Mouse (Mus musculus) stomach, postnatal 0 days (tissue): Measurements from ENCODE around the gene Acsl3. TPM values are rescaled to one million over a fixed set of nuclear protein-coding genes. Genes with fewer than 3 reads are reported as not detected.

Experiments
- ATAC-seq: fragments of 200-750 bp; cut with Nextera tagmentation; 2 replicates; pipeline ENCODE4 v1.8.0; 2017; ENCODE audit not compliant: low FRiP score, low TSS enrichment
- DNase-seq: peaks from one replicate; pipeline ENCODE4 v3.0.0-alpha.2; 2016; ENCODE audit warnings: low spot score
- H3K27ac ChIP-seq: fragments of 300-500 bp; sonication (generic); replicated peaks from 2 replicates; pipeline ENCODE4 v1.5.1; 2014; ENCODE audit warnings: mild to moderate bottlenecking, control low read depth
- H3K27me3 ChIP-seq: fragments of 300-500 bp; sonication (generic); 2 replicates; pipeline ENCODE4 v1.6.1; 2014; ENCODE audit warnings: low read length; ENCODE audit not compliant: control insufficient read depth, insufficient read depth
- H3K36me3 ChIP-seq: fragments of 300-500 bp; sonication (generic); 2 replicates; pipeline ENCODE4 v1.6.1; 2014; ENCODE audit warnings: low read length, mixed read lengths; ENCODE audit not compliant: control insufficient read depth, insufficient read depth
- H3K4me1 ChIP-seq: fragments of 300-500 bp; sonication (generic); replicated peaks from 2 replicates; pipeline ENCODE4 v1.6.1; 2014; ENCODE audit warnings: antibody characterized with exemption; ENCODE audit not compliant: control insufficient read depth, insufficient read depth
- H3K4me2 ChIP-seq: fragments of 300-500 bp; sonication (generic); replicated peaks from 2 replicates; pipeline ENCODE4 v1.6.1; 2014; ENCODE audit warnings: low read depth, mild to moderate bottlenecking, control low read depth, moderate library complexity
- H3K4me3 ChIP-seq: fragments of 300-500 bp; sonication (generic); 2 replicates; pipeline ENCODE4 v1.5.1; 2014; ENCODE audit warnings: low read depth, low read length, control low read depth
- H3K9ac ChIP-seq: fragments of 300-500 bp; sonication (generic); 2 replicates; pipeline ENCODE4 v1.6.1; 2014; ENCODE audit warnings: mild to moderate bottlenecking, low read length, control low read depth, mixed read lengths
- H3K9me3 ChIP-seq: fragments of 300-500 bp; sonication (generic); 2 replicates; pipeline ENCODE4 v1.6.1; 2016; ENCODE audit warnings: low read length; ENCODE audit not compliant: control insufficient read depth
- CTCF ChIP-seq: IDR thresholded peaks from 2 replicates; pipeline ENCODE4 v1.5.1; 2016; ENCODE audit warnings: antibody characterized with exemption, low read depth, mild to moderate bottlenecking, moderate library complexity
- EP300 ChIP-seq: optimal IDR thresholded peaks from 2 replicates; pipeline ENCODE3; 2016; ENCODE audit warnings: antibody characterized with exemption
- WGBS: fragments of 180-500 bp; shearing (Covaris S2); extraction: QIAGEN DNeasy Blood & Tissue Kit; methylation state at CpG from one replicate; pipeline ENCODE4 v1.1.7; 2014; 5-methylcytosine and 5-hydroxymethylcytosine counted together
- polyA plus RNA-seq: library from polyadenylated mRNA; unstranded; fragments of >200 nt; fragmentation: Nextera tagmentation; extraction: Ambion mirVana; gene quantifications from 2 replicates; pipeline ENCODE4 v1.2.1, GENCODE M21; 2015

The Acsl3 gene
- polyA plus RNA-seq, 1 experiment from 2014 or later, result 37.7 TPM

DNA sequence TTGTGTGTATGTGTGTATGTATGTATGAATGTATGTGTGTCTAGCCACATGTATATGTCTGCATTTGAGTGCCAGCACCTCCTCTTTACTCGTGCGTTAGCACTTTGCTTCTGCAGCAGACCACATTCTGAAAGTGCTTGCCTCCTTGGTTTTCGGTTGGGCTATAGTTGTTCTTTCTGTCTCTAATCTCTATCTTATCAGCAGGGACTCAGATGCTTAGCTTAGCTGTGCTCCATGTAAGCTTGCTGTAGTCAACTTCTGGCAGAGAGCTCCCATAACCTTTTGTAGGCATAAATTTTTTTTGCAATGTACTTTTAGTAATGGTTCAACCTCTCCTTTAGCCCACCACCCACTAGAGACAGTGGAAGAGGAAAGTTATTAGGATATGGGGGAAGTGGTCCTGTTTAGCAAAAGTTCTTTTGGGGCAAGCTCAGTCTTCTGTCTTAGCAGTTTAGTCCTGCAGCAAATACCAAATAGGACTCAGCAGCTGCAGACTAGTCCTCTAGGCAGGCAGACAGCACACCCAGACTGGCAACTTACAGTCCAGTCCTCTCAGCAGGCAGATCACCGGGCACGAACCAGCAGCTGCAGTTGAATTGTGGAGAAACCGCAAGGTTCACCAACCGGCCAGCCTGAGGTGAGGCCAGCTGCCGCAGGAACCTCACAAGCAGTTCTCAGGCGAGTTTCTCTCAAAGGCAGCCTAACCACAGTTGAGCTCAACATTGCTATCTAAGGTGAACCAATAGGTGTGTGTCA lies 37.1 kb downstream of the Acsl3 start:
- Histone ChIP-seq H3K9ac (no peak overlapping the region), H3K4me2 (no peak overlapping the region), H3K36me3 (peaks cover 14% of the 10 kb centered on the region; the same call in 1 of the 2 replicates), H3K27me3 (no peaks in the 10 kb centered on the region), H3K4me1 (no peaks in the 10 kb centered on the region), H3K27ac (no peak overlapping the region), H3K9me3 (no peaks in the 10 kb centered on the region), H3K4me3 (no peak overlapping the region)
- no peak for DNase-seq
- WGBS, result 90% methylated on average over 9 of the region's 9 CpGs
- TF ChIP-seq CTCF (no peak), EP300 (no peak)
- ATAC-seq, result no peak

DNA sequence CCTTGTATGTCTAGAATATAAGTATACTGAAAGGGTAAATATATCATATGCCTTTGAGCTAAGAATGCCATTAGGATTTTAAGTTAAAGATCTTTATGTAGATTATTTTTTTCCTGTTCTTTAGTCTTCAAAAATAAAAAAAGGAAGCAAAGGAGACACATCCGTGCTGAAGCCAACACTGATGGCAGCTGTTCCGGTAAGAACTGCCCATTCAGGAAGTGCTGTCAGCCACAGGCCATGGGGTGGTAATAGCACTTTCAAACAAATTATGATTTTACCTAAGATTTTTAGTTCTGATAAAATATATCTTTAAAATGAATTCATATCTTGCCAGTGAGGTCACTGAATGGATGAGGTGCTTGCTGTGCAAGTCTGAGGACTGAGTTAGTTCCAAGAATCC lies 38.7 kb downstream of the Acsl3 start:
- H3K9me3 ChIP-seq, result no peaks in the 10 kb centered on the region
- no peak overlapping the region for H3K4me2 ChIP-seq
- no peak overlapping the region for H3K9ac ChIP-seq
- no peaks in the 10 kb centered on the region for H3K27me3 ChIP-seq
- no peak overlapping the region for H3K4me3 ChIP-seq
- no peak for DNase-seq
- no peak for ATAC-seq
- H3K36me3 ChIP-seq, result peaks cover 14% of the 10 kb centered on the region; the same call in 1 of the 2 replicates
- H3K27ac ChIP-seq, result no peak overlapping the region
- TF ChIP-seq EP300, result no peak
- no peak for TF ChIP-seq CTCF
- WGBS, result 80% methylated on average over 2 of the region's 2 CpGs
- no peaks in the 10 kb centered on the region for H3K4me1 ChIP-seq

DNA sequence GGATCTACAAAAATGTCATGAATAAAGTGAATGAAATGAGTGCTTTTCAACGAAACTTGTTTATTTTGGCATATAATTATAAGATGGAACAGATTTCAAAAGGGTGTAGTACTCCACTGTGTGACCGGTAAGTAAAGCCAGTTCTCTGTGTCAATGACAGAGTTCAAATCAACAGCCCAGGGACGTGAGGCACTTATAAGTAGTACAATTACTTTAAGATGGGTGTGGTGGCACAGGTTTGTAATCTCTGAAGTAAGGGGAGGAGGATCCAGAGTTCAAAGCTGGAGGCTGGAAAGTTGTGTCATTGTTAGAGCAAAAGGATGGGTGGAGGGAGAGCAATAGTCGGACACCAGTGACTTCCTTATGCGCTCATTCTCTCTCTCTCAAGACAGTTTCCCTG lies 39.3 kb downstream of the Acsl3 start:
- DNase-seq (no peak), ATAC-seq (no peak)
- WGBS, result 67% methylated on average over 5 of the region's 5 CpGs
- H3K4me1 ChIP-seq, result no peaks in the 10 kb centered on the region
- H3K9me3 ChIP-seq, result no peaks in the 10 kb centered on the region
- H3K4me2 ChIP-seq, result no peak overlapping the region
- no peaks in the 10 kb centered on the region for H3K27me3 ChIP-seq
- no peak overlapping the region for H3K4me3 ChIP-seq
- H3K27ac ChIP-seq, result no peak overlapping the region
- H3K9ac ChIP-seq, result no peak overlapping the region
- TF ChIP-seq CTCF (no peak), EP300 (no peak)
- peaks cover 14% of the 10 kb centered on the region; the same call in 1 of the 2 replicates for H3K36me3 ChIP-seq

DNA sequence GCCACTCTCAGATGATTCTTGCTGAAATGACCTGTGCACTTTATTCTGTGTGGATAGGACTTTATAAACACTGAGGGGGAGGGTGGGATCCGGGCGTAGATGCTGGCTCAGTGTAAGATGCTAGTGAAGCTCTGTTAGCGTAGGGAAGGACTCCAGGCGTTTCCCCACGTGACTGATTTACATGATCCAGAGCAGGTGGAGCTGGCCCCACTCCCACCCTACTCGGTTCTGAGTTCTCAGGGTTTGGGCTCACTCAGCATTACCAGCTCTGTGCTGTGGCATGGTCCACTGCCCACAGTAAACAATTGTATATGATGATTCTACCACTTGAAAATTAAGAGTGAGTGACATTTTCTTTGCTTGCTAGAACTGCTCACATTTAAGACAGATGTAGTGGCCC lies 40.5 kb downstream of the Acsl3 start:
- Histone ChIP-seq H3K36me3 (peaks cover 18% of the 10 kb centered on the region), H3K4me2 (no peak overlapping the region), H3K27me3 (no peaks in the 10 kb centered on the region), H3K9ac (no peak overlapping the region), H3K4me3 (no peak overlapping the region), H3K27ac (no peak overlapping the region), H3K9me3 (no peaks in the 10 kb centered on the region), H3K4me1 (no peaks in the 10 kb centered on the region)
- TF ChIP-seq CTCF (no peak), EP300 (no peak)
- WGBS, result 59% methylated on average over 6 of the region's 6 CpGs
- no peak for DNase-seq
- no peak for ATAC-seq

DNA sequence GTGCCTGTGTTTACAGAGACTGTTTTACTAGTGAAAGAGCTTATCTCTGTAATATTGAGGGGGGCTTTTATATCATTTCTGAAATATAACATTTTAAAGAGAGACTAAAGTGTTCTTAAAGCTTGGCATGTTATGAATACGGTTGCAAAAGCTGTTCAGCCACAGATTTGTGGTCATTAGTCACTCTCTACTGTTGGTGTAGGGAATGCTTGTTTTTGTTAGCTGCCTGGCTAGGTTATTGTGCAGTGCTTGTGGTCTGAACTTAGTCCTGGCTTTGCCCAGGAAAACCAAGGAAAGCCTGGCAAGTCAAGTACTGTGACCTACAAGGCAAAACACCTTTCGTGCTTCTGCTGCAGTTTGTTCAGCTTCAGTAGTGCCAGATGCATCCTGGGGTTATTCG lies 44.1 kb downstream of the Acsl3 start:
- Histone ChIP-seq H3K4me1 (no peaks in the 10 kb centered on the region), H3K36me3 (peaks cover 25% of the 10 kb centered on the region), H3K9ac (no peak overlapping the region), H3K27me3 (no peaks in the 10 kb centered on the region), H3K4me2 (no peak overlapping the region), H3K4me3 (no peak overlapping the region), H3K27ac (no peak overlapping the region), H3K9me3 (no peaks in the 10 kb centered on the region)
- TF ChIP-seq CTCF (no peak), EP300 (no peak)
- DNase-seq (no peak), ATAC-seq (no peak)
- 77% methylated on average over 3 of the region's 3 CpGs for WGBS

DNA sequence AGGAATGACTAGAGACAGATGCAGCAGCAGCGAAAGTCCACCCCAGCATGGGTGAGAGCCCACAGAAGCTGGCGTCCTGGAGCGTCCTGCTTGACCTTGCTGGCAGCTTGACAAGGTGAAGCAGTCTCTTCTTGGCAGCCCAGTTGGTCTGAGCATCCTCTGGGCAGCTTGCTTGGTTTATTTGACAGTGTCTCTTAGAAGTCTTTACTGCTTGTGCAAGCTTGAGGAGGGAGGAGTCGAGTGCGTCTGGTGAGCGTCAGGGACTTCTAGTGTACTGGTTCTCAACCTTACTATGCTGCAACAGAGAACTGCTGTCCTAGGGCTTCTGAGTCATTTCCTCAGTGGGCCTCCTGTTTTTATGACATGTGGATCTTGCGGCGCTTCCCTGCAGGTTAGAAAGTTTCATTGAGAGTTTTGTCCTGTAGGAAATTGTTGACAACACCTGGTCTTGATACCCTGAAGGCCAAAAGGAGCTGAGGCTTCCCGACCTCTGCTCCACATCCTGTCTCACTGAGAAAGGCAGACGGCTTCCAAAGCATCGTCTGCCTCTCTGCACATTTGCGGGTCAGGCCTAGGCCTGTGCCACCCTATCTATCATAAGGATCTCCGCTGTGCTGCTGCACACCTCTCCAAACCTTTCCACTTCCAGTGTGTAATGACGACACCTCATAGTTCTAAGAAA lies 44.8 kb downstream of the Acsl3 start:
- no peak overlapping the region for H3K4me2 ChIP-seq
- no peak for ATAC-seq
- peaks cover 21% of the 10 kb centered on the region for H3K36me3 ChIP-seq
- H3K4me3 ChIP-seq, result no peak overlapping the region
- no peak overlapping the region for H3K9ac ChIP-seq
- no peaks in the 10 kb centered on the region for H3K4me1 ChIP-seq
- H3K9me3 ChIP-seq, result no peaks in the 10 kb centered on the region
- WGBS, result 73% methylated on average over 14 of the region's 14 CpGs
- no peaks in the 10 kb centered on the region for H3K27me3 ChIP-seq
- TF ChIP-seq CTCF (no peak), EP300 (no peak)
- H3K27ac ChIP-seq, result no peak overlapping the region
- DNase-seq, result no peak
